Mouse (Mus musculus) kidney, adult 9 months (tissue): ENCODE measurements at regions not wholly inside any gene's neighbourhood (a gene's known extent, or its start where the extent isn't known, plus 50 kb on each side); places are given as distances from the start of the nearest gene placed in this dataset.
"Not testable (repeated sequence)": the region's sequence is repeated elsewhere in the genome, so short reads cannot be mapped to it uniquely, and the experiment has no call there.

Source experiments
- DNase-seq: peaks from one replicate; pipeline ENCODE4 v3.0.0; 2022

GRCm38 (mm10) chr13:5546937-5547336 lies 314.3 kb upstream of the Klf6 start:
- DNase-seq, result no peak

GRCm38 (mm10) chr13:5548768-5549167 lies 312.5 kb upstream of the Klf6 start:
- DNase-seq, result no peak

- DNase-seq, result no peak
Observed at GRCm38 (mm10) chr13:5549175-5549574, 312.1 kb upstream of the Klf6 start.

GRCm38 (mm10) chr13:5549747-5550146 lies 311.5 kb upstream of the Klf6 start:
- DNase-seq, result no peak

GRCm38 (mm10) chr13:5550354-5550753 lies 310.9 kb upstream of the Klf6 start:
- DNase-seq, result no peak

- no peak for DNase-seq
Observed at GRCm38 (mm10) chr13:5551131-5551530, 310.2 kb upstream of the Klf6 start.

GRCm38 (mm10) chr13:5553461-5553860 lies 307.8 kb upstream of the Klf6 start:
- DNase-seq, result no peak

GRCm38 (mm10) chr13:5558095-5558494 lies 303.2 kb upstream of the Klf6 start:
- no peak for DNase-seq

GRCm38 (mm10) chr13:5566479-5566878 lies 294.8 kb upstream of the Klf6 start:
- no peak for DNase-seq

- DNase-seq, result no peak
Observed at GRCm38 (mm10) chr13:5566896-5567295, 294.4 kb upstream of the Klf6 start.

GRCm38 (mm10) chr13:5569579-5569978 lies 291.7 kb upstream of the Klf6 start:
- no peak for DNase-seq

- no peak for DNase-seq
Observed at GRCm38 (mm10) chr13:5570386-5570785, 290.9 kb upstream of the Klf6 start.

GRCm38 (mm10) chr13:5576568-5576967 lies 284.7 kb upstream of the Klf6 start:
- no peak for DNase-seq

GRCm38 (mm10) chr13:5583681-5584080 lies 277.6 kb upstream of the Klf6 start:
- not testable (repeated sequence) for DNase-seq

GRCm38 (mm10) chr13:5587196-5587595 lies 274.1 kb upstream of the Klf6 start:
- DNase-seq, result no peak

GRCm38 (mm10) chr13:5591286-5591685 lies 270.0 kb upstream of the Klf6 start:
- DNase-seq, result no peak

GRCm38 (mm10) chr13:5591837-5592555 lies 269.3 kb upstream of the Klf6 start:
- no peak for DNase-seq

- DNase-seq, result peak; percentile 69
Observed at GRCm38 (mm10) chr13:5592556-5593061, 268.7 kb upstream of the Klf6 start.

GRCm38 (mm10) chr13:5601648-5602047 lies 259.6 kb upstream of the Klf6 start:
- no peak for DNase-seq

- peak; percentile 76 for DNase-seq
Observed at GRCm38 (mm10) chr13:5603905-5604596, 257.2 kb upstream of the Klf6 start.

GRCm38 (mm10) chr13:5605418-5605817 lies 255.9 kb upstream of the Klf6 start:
- DNase-seq, result no peak

GRCm38 (mm10) chr13:5607462-5607861 lies 253.8 kb upstream of the Klf6 start:
- DNase-seq, result peak; percentile 26

- peak; percentile 38 for DNase-seq
Observed at GRCm38 (mm10) chr13:5614186-5614737, 247.0 kb upstream of the Klf6 start.

GRCm38 (mm10) chr13:5614833-5615232 lies 246.4 kb upstream of the Klf6 start:
- DNase-seq, result peak; percentile 52
